Mouse (Mus musculus): ENCODE measurements around the gene Slc24a2.

DNA sequence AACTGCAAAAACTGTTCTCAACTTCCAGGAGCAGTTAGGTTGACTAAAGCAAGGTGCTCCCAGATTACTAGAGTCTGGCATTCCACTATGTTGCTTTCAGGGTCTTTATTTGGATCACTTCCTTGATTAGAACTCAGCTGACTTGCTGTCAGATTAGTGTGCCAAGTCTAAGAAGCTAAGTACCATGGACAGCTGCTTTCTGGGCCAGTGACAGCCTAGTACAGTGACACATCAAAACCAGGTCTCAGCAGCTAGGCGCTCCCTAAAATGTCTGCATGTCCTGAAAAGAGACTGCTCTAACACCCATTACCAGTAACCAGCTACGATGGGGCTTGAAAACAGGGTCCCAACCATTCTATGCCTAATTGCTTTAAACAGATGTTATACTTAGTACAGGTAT, 8.7 kb downstream of the Slc24a2 start:
- no peak for TF ChIP-seq CTCF (IDR thresholded peaks at IDR 0.05; ENCODE audit: low read depth)
- no peak for TF ChIP-seq EP300 (optimal IDR thresholded peaks at IDR 0.05)

All from stomach, postnatal 0 days (tissue).